Mouse (Mus musculus) NIH3T3 (cell line): ENCODE results near the gene Trim12a.
"Not testable (repeated sequence)": the region's sequence is repeated elsewhere in the genome, so short reads cannot be mapped to it uniquely, and the experiment has no call there.

Experiments
- DNase-seq: peaks from one replicate; pipeline ENCODE4 v3.0.0-alpha.2; 2012; ENCODE audit warnings: low read depth

Trim12a gene

GRCm38 (mm10) chr7:104315369-104316080 is at the start of gene Trim12a:
Gene Trim12a, minus strand, starts transcription at chr7:104315466.
- not testable (repeated sequence) for DNase-seq

GRCm38 (mm10) chr7:104353600-104353967 is 38.3 kb upstream of the Trim12a start:
- DNase-seq = no peak

- DNase-seq = peak; percentile 86
These were observed 37.7 kb upstream of the Trim12a start, which contains the start of gene Trim12c for GRCm38 (mm10) chr7:104352717-104353599. Gene Trim12c, minus strand, starts transcription at chr7:104353362.

- DNase-seq = not testable (repeated sequence)
These were observed 32.8 kb upstream of the Trim12a start for GRCm38 (mm10) chr7:104348043-104348442.

- not testable (repeated sequence) for DNase-seq
These were observed 25.5 kb upstream of the Trim12a start for GRCm38 (mm10) chr7:104340744-104341143.

- not testable (repeated sequence) for DNase-seq
These were observed 20.3 kb upstream of the Trim12a start for GRCm38 (mm10) chr7:104335547-104335946.

- DNase-seq = not testable (repeated sequence)
These were observed 13.9 kb upstream of the Trim12a start, which contains the start of gene Trim34b for GRCm38 (mm10) chr7:104329171-104329570. Gene Trim34b, plus strand, starts transcription at chr7:104329471.

GRCm38 (mm10) chr7:104322028-104322427 is 6.8 kb upstream of the Trim12a start:
- DNase-seq = no peak

- DNase-seq = no peak
These were observed 391 bp downstream of the Trim12a start for GRCm38 (mm10) chr7:104314796-104315353.

- no peak for DNase-seq
These were observed 23.4 kb downstream of the Trim12a start for GRCm38 (mm10) chr7:104291638-104292400.

- no peak for DNase-seq
These were observed 24.6 kb downstream of the Trim12a start for GRCm38 (mm10) chr7:104290641-104291040.

- DNase-seq = not testable (repeated sequence)
These were observed 27.5 kb downstream of the Trim12a start, which contains the start of gene Trim5 for GRCm38 (mm10) chr7:104287576-104288443. Gene Trim5, minus strand, starts transcription at chr7:104288094.

GRCm38 (mm10) chr7:104279361-104279760 is 35.9 kb downstream of the Trim12a start:
- DNase-seq = not testable (repeated sequence)

- not testable (repeated sequence) for DNase-seq
These were observed 49.9 kb downstream of the Trim12a start for GRCm38 (mm10) chr7:104265335-104265734.

GRCm38 (mm10) chr7:104260380-104260779 is 54.9 kb downstream of the Trim12a start:
- not testable (repeated sequence) for DNase-seq
